Mouse (Mus musculus) thymus, adult 2 months (tissue): ENCODE results near the gene Osgep. TPM values are rescaled to one million over a fixed set of nuclear protein-coding genes. Genes with fewer than 3 reads are reported as not detected.

Experiments
- DNase-seq: peaks from one replicate; pipeline ENCODE4 v3.0.0; 2021
- H3K27ac ChIP-seq: fragments of 200-500 bp; 2 replicates; pipeline ENCODE4 v1.5.1; 2012; ENCODE audit warnings: low read length, control low read depth; ENCODE audit not compliant: control insufficient read depth, insufficient read depth
- H3K27me3 ChIP-seq: fragments of 200-500 bp; 2 replicates; pipeline ENCODE4 v1.6.1; 2012; ENCODE audit warnings: mild to moderate bottlenecking, low read length, moderate library complexity, mixed read lengths; ENCODE audit not compliant: control insufficient read depth, insufficient read depth
- H3K36me3 ChIP-seq: fragments of 200-500 bp; 2 replicates; pipeline ENCODE4 v1.6.1; 2012; ENCODE audit warnings: mild to moderate bottlenecking, low read length, moderate library complexity; ENCODE audit not compliant: control insufficient read depth, insufficient read depth
- H3K4me1 ChIP-seq: fragments of 200-500 bp; replicated peaks from 2 replicates; pipeline ENCODE4 v1.6.1; 2012; ENCODE audit warnings: low read length; ENCODE audit not compliant: control insufficient read depth, insufficient read depth
- H3K4me3 ChIP-seq: fragments of 200-500 bp; 2 replicates; pipeline ENCODE4 v1.5.1; 2012; ENCODE audit warnings: mild to moderate bottlenecking, low read length, control low read depth, moderate library complexity; ENCODE audit not compliant: control insufficient read depth, insufficient read depth
- CTCF ChIP-seq: fragments of 200-500 bp; IDR thresholded peaks from 2 replicates; pipeline ENCODE4 v1.5.1; 2012; ENCODE audit warnings: mild to moderate bottlenecking, control low read depth, low read length, moderate library complexity, borderline replicate concordance; ENCODE audit not compliant: control insufficient read depth, poor library complexity, insufficient read depth; ENCODE audit errors: extremely low read depth
- POLR2A ChIP-seq: fragments of 200-500 bp; IDR thresholded peaks from 2 replicates; pipeline ENCODE4 v1.6.1; 2012; ENCODE audit warnings: mild to moderate bottlenecking, low read length, control low read depth, moderate library complexity; ENCODE audit not compliant: control insufficient read depth, poor library complexity, insufficient read depth; ENCODE audit errors: extremely low read depth
- WGBS: fragments of 180-500 bp; shearing (Covaris S2); methylation state at CpG from one replicate; pipeline ENCODE4 v1.1.7; 2018; 5-methylcytosine and 5-hydroxymethylcytosine counted together
- polyA plus RNA-seq: library from polyadenylated mRNA; depleted of rRNA; stranded (reverse); fragments of >200 nt; gene quantifications from 2 replicates; pipeline ENCODE4 v1.2.3, GENCODE M21; 2012

Osgep gene
- polyA plus RNA-seq, 1 experiment: 131 TPM

- DNase-seq: no peak
- no peaks in the 10 kb centered on the region for H3K36me3 ChIP-seq
- TF ChIP-seq POLR2A: no peak
- no peak for TF ChIP-seq CTCF
- H3K27ac ChIP-seq: no peak overlapping the region
- 93% methylated on average over 6 of the region's 6 CpGs for WGBS
- no peaks in the 10 kb centered on the region for H3K4me1 ChIP-seq
- H3K4me3 ChIP-seq: no peak overlapping the region
- H3K27me3 ChIP-seq: no peaks in the 10 kb centered on the region
These were observed 48.3 kb downstream of the Osgep start for GRCm38 (mm10) chr14:50876236-50876950.

- Histone ChIP-seq H3K27ac (no peak overlapping the region), H3K36me3 (no peaks in the 10 kb centered on the region), H3K4me3 (no peak overlapping the region), H3K4me1 (peaks cover 2% of the 10 kb centered on the region), H3K27me3 (no peaks in the 10 kb centered on the region)
- 85% methylated on average over 6 of the region's 6 CpGs for WGBS
- TF ChIP-seq CTCF (no peak), POLR2A (no peak)
- DNase-seq: no peak
These were observed 49.0 kb downstream of the Osgep start for GRCm38 (mm10) chr14:50875591-50876230.

- 96% methylated on average over 3 of the region's 3 CpGs for WGBS
- Histone ChIP-seq H3K4me1 (peaks cover 3% of the 10 kb centered on the region), H3K36me3 (no peaks in the 10 kb centered on the region), H3K4me3 (no peak overlapping the region), H3K27me3 (no peaks in the 10 kb centered on the region), H3K27ac (no peak overlapping the region)
- no peak for TF ChIP-seq CTCF
- TF ChIP-seq POLR2A: no peak
- no peak for DNase-seq
These were observed 49.5 kb downstream of the Osgep start for GRCm38 (mm10) chr14:50875175-50875574.

- Histone ChIP-seq H3K4me1 (peaks cover 5% of the 10 kb centered on the region), H3K27ac (no peak overlapping the region), H3K36me3 (no peaks in the 10 kb centered on the region), H3K4me3 (no peak overlapping the region), H3K27me3 (no peaks in the 10 kb centered on the region)
- no peak for TF ChIP-seq CTCF
- no peak for TF ChIP-seq POLR2A
- 92% methylated on average over 2 of the region's 2 CpGs for WGBS
- DNase-seq: no peak
These were observed 53.4 kb downstream of the Osgep start for GRCm38 (mm10) chr14:50871284-50871683.

GRCm38 (mm10) chr14:50870805-50871143 lies 53.9 kb downstream of the Osgep start:
- Histone ChIP-seq H3K4me3 (peak overlapping the region; percentile 99), H3K36me3 (no peaks in the 10 kb centered on the region), H3K27me3 (no peaks in the 10 kb centered on the region), H3K4me1 (peaks cover 5% of the 10 kb centered on the region), H3K27ac (no peak overlapping the region)
- TF ChIP-seq CTCF (no peak), POLR2A (no peak)
- DNase-seq: peak; percentile 7
- 43% methylated on average over 5 of the region's 5 CpGs for WGBS

- H3K27ac ChIP-seq: peak within 1 kb of the TSS; percentile 52; the same call in 1 of the 2 replicates
- DNase-seq: peak; percentile 65
- H3K27me3 ChIP-seq: no peaks in the 10 kb centered on the region
- peaks cover 5% of the 10 kb centered on the region for H3K4me1 ChIP-seq
- TF ChIP-seq CTCF: 0 out of 2 replicates have a peak, but pooled peaks have one; percentile 20
- TF ChIP-seq POLR2A: no peak
- H3K36me3 ChIP-seq: no peaks in the 10 kb centered on the region
- 1% methylated on average over 32 of the region's 32 CpGs for WGBS
- peak within 1 kb of the TSS; percentile 99 for H3K4me3 ChIP-seq
These were observed 54.5 kb downstream of the Osgep start, which contains the start of gene Tep1 for GRCm38 (mm10) chr14:50869889-50870804. Gene Tep1 (minus strand): TSS chr14:50870560.
